Mouse (Mus musculus) neutrophil, adult 5-6 weeks (primary cell): ENCODE data around the gene Tubb2b. TPM values are rescaled to one million over a fixed set of nuclear protein-coding genes. Genes with fewer than 3 reads are reported as not detected.
A peak's percentile ranks its signal among the peaks of the same experiment; 100 is the strongest.

ENCODE experiments used
- ATAC-seq: fragments of 151-379, 151-347 bp; 2 replicates; pipeline ENCODE4 v1.8.0; 2017; ENCODE audit warnings: mild to moderate bottlenecking, moderate TSS enrichment; ENCODE audit not compliant: insufficient number of reproducible peaks, poor library complexity, low FRiP score, severe bottlenecking; ENCODE audit errors: extremely low read depth
- total RNA-seq: library from RNA; stranded (forward); fragments of 200-1000 nt; gene quantifications from 2 replicates; pipeline ENCODE4 v1.2.3, GENCODE M21; 2017

The Tubb2b gene
- total RNA-seq, 1 experiment from 2014 or later = 3.8 TPM

DNA sequence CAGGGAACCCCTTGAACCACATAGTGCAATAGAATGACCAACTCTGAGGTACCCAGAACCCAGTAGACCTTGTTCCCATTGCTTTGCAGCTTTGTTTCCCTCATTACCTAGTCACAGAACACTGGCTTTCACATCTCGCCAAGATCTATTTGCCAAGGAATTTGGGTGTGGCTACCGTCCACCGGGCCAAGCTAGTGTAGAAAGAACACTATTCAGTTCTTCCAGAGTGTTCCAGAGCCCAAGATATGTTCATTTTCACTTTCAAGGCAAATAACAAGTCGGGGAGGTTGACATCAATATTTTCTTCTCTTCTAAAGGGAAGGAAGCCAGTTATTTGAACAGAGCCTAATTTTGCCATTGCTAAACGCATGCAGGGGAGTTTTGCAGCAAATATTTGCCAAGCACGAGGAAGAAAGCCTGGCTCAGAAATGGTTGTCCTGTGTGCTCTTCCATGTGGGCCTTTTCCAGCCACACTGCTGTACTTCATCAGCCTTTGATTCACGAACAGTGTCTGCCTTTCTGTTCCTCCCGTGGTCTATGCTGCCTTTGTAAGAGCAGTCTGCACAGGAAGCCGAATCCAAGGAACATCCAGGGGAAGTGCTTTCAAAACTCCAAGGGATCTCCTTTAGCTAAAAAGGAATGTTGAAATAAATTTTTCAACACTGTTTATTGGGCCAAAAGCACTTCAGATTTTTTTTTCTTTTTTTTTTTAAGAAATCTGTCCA lies 46.1 kb downstream of the Tubb2b start:
- ATAC-seq = no peak

- no peak for ATAC-seq
Observed at GRCm38 (mm10) chr13:34081926-34082325, 48.3 kb downstream of the Tubb2b start.

GRCm38 (mm10) chr13:34079801-34080200 lies 50.5 kb downstream of the Tubb2b start:
- no peak for ATAC-seq

- ATAC-seq = 0 out of 2 replicates have a peak, but pooled peaks have one; percentile 4
Observed at GRCm38 (mm10) chr13:34078500-34079280, 51.6 kb downstream of the Tubb2b start.

DNA sequence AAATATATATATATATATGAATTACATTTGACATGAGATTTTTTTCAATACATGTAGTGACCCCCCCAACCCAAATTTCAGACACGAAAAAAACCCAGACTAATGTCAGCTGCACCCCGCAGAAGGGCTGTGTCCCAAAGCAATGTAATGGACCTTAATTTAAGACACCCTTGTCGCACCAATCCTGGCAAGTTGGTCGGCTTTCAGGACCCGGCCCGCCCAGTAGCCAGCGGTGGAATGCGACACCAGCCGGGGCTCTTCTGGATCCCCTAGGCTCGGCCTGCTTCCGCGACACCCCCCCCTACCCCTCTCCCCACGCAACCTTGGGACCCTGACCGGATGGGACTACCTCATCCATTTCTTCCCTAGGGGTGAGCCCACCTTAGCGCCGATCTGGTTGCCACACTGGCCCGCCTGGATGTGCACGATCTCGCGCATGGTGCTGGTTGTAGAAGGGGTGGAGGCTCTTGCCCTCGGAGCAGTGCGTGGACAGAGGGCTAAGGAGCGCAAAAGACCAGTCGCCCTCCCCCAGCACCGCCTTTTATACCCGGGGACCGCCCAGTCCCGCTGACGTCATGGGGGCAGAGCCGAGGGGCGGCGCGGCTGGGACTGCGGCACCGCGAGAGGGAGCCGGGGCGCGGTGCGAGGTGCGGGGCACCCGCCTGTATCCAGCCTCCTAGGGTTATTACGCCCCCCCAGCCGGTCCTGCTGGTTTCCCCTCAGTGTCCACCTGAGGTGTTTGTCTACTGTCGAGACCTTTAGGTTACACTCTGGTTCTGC lies 52.6 kb downstream of the Tubb2b start, which contains the start of gene Tubb2a:
Gene Tubb2a, minus strand, starts transcription at position 516 of the 780 bp plus-strand sequence.
- peak; percentile 65 for ATAC-seq

Other genes starting within 250 kb of the Tubb2b start
- gene Serpinb6c, start 224.8 kb downstream of the Tubb2b start, total RNA-seq = not detected in 2 replicates
- gene Nqo2, start 165.8 kb downstream of the Tubb2b start, total RNA-seq = 5.4 and 7.0 TPM in 2 replicates
- gene Ripk1, start 128.1 kb downstream of the Tubb2b start, total RNA-seq = 60.7 and 65.5 TPM in 2 replicates
- gene Serpinb6a, start 127.7 kb downstream of the Tubb2b start, total RNA-seq = 21.1 and 24.8 TPM in 2 replicates
- gene Bphl, start 92.9 kb downstream of the Tubb2b start, total RNA-seq = 7.1 and 14.1 TPM in 2 replicates
- gene Tubb2a, start 52.5 kb downstream of the Tubb2b start, total RNA-seq = 16.5 and 17.7 TPM in 2 replicates
- 42.6 and 56.8 TPM in 2 replicates for gene Psmg4, start 32.5 kb upstream of the Tubb2b start, total RNA-seq
- 1.7 and 2.7 TPM in 2 replicates for gene Slc22a23, start 214.7 kb upstream of the Tubb2b start, total RNA-seq